Mouse (Mus musculus): Measurements from ENCODE around the gene Adh5. TPM values are rescaled to one million over a fixed set of nuclear protein-coding genes. Genes with fewer than 3 reads are reported as not detected.

Gene Adh5
- total and polyA plus RNA-seq, 2 experiments from 2014 or later: 150 to 230 TPM

DNA sequence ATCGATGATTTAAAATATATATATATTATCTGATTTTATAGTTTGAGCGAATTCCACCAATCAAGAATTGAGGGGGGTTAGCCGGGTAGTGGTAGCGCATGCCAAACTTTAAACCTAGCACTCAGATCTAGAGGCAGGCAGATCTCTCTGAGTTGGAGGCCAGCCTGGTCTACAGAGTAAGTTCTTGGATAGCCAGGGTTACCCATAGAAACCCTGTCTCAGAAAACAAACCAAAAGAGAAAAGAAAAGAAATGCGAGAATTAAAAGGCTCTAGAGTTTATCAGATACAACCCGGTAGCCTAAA lies 47.1 kb downstream of the Adh5 start:
- H3K4me3 ChIP-seq (ENCODE audit: low read depth, low read length): peak overlapping the region; percentile 83
- no peak for TF ChIP-seq CTCF (IDR thresholded peaks at IDR 0.05; ENCODE audit: low read depth)
- H3K4me2 ChIP-seq (ENCODE audit: low read depth): peak overlapping the region; percentile 72
- DNase-seq: no peak
- WGBS: 19% methylated on average over 6 of the region's 6 CpGs
- 0 out of 2 replicates have a peak, but pooled peaks cover 2% of the 10 kb centered on the region for H3K4me1 ChIP-seq (ENCODE audit: insufficient read depth)
- H3K9me3 ChIP-seq (ENCODE audit: low read length): no peaks in the 10 kb centered on the region
- no peak for ATAC-seq
- no peaks in the 10 kb centered on the region for H3K27me3 ChIP-seq (ENCODE audit: insufficient read depth, low read length)
- H3K27ac ChIP-seq (ENCODE audit: low read depth, low read length): 0 out of 2 replicates have a peak overlapping the region, but pooled peaks have one; percentile 80
- no peaks in the 10 kb centered on the region for H3K36me3 ChIP-seq (ENCODE audit: insufficient read depth)
- H3K9ac ChIP-seq: peak overlapping the region; percentile 72

DNA sequence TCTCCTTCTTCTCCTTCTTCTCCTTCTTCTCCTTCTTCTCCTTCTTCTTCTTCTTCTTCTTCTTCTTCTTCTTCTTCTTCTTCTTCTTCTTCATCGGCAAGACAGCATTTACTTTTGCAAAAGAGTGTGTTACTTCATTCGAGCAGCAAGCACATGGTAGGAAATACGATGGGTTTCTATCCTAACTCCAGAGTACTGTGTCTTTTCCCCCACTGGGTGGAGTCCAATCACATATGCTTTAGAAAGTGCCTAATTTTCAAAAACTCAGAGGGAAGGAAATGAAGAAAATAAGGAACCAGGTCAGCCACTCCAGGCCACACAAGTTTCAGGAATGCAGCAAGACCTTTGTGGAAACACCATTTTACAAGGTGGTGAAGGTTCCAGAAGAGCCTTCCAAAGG lies 50.8 kb downstream of the Adh5 start:
- TF ChIP-seq CTCF (IDR thresholded peaks at IDR 0.05; ENCODE audit: low read depth): no peak
- WGBS: 77% methylated on average over 3 of the region's 3 CpGs
- no peak overlapping the region for H3K4me2 ChIP-seq (ENCODE audit: low read depth)

DNA sequence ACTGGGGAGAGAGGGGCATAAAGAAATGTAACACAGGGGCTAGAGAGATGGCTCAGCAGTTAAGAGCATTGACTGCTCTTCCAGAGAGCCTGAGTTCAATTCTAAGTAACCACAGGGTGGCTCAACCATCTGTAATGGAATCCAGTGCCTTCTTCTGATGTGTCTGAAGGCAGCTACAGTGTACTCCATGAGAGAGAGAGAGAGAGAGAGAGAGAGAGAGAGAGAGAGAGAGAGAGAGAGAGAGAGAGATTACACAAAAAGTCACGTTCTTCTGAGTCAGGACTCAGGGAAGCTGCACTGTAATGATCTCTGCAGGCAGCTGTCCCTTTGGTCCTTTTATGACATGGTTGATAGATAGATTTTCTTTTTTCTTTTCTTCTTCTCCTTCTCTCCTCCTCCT lies 51.7 kb downstream of the Adh5 start:
- Histone ChIP-seq H3K36me3 (ENCODE audit: insufficient read depth) (no peaks in the 10 kb centered on the region), H3K4me2 (ENCODE audit: low read depth) (no peak overlapping the region), H3K9ac (no peak overlapping the region), H3K4me3 (ENCODE audit: low read depth, low read length) (no peak overlapping the region), H3K9me3 (ENCODE audit: low read length) (no peaks in the 10 kb centered on the region), H3K27me3 (ENCODE audit: insufficient read depth, low read length) (no peaks in the 10 kb centered on the region), H3K27ac (ENCODE audit: low read depth, low read length) (no peak overlapping the region), H3K4me1 (ENCODE audit: insufficient read depth) (0 out of 2 replicates have a peak, but pooled peaks cover 2% of the 10 kb centered on the region)
- no peak for DNase-seq
- 56% methylated on average over 1 of the region's 1 CpGs for WGBS
- no peak for ATAC-seq
- TF ChIP-seq CTCF (IDR thresholded peaks at IDR 0.05; ENCODE audit: low read depth): no peak

More for the DNA sequence above, 50.8 kb downstream of the Adh5 start:
- H3K4me3 ChIP-seq (ENCODE audit: low read depth, low read length): no peak overlapping the region
- no peak overlapping the region for H3K9ac ChIP-seq
- ATAC-seq: no peak
- no peaks in the 10 kb centered on the region for H3K36me3 ChIP-seq (ENCODE audit: insufficient read depth)
- 0 out of 2 replicates have a peak, but pooled peaks cover 2% of the 10 kb centered on the region for H3K4me1 ChIP-seq (ENCODE audit: insufficient read depth)
- H3K27me3 ChIP-seq (ENCODE audit: insufficient read depth, low read length): no peaks in the 10 kb centered on the region
- DNase-seq: no peak
- H3K27ac ChIP-seq (ENCODE audit: low read depth, low read length): no peak overlapping the region
- H3K9me3 ChIP-seq (ENCODE audit: low read length): no peaks in the 10 kb centered on the region

DNA sequence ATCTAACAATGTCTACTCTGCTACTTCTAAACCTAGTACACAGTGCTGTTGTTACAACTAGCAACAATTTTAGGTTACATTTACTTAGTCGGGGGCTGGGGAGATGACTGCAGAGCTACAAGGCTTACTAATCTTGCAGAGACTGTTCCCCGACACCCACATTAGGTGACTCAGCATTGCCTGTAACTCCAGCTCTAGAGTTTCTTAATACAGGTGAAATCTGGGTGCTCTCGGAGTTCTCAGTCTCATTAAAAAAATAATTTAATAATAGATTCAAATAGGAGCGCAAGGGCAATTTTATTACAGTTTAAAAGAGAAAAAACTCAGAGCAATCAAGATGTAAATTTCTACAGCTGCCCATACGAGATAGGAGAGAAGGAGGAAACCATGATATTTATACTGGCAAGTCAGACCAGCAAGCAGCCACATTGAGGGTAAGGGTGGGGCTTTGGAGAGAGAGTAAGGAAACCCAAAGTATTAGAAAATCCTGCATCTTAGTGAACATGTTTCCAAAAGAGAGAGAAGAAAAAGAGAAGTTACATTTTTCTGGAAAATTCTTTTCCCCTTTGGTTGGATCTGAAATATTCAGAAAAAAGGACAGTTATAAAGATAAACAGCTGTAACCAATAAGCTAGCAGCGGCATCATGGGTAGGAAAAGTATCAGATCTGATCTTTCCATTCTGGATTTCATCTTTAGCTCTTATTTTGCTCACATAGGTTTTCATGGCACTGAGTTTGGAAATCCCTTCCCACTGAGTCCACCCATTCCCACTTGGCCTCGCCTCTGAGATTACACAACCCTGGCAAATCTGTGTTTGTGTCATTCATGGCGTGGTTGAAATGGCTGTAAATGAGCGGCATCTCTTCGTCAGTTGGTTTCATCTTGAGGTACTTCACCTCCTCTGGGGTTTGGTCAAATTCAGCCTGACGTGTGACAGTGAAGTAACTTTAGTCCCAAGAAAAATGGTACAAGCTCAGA lies 52.6 kb downstream of the Adh5 start:
- H3K9me3 ChIP-seq (ENCODE audit: low read length): no peaks in the 10 kb centered on the region
- no peak overlapping the region for H3K9ac ChIP-seq
- H3K4me1 ChIP-seq (ENCODE audit: insufficient read depth): no peaks in the 10 kb centered on the region
- no peaks in the 10 kb centered on the region for H3K27me3 ChIP-seq (ENCODE audit: insufficient read depth, low read length)
- H3K27ac ChIP-seq (ENCODE audit: low read depth, low read length): no peak overlapping the region
- WGBS: 84% methylated on average over 11 of the region's 11 CpGs
- DNase-seq (no peak), ATAC-seq (no peak)
- no peaks in the 10 kb centered on the region for H3K36me3 ChIP-seq (ENCODE audit: insufficient read depth)
- no peak for TF ChIP-seq CTCF (IDR thresholded peaks at IDR 0.05; ENCODE audit: low read depth)
- H3K4me3 ChIP-seq (ENCODE audit: low read depth, low read length): no peak overlapping the region
- H3K4me2 ChIP-seq (ENCODE audit: low read depth): no peak overlapping the region

- ATAC-seq (no peak), DNase-seq (no peak)
- H3K27me3 ChIP-seq (ENCODE audit: insufficient read depth, low read length): no peaks in the 10 kb centered on the region
- no peaks in the 10 kb centered on the region for H3K9me3 ChIP-seq (ENCODE audit: low read length)
- no peak for TF ChIP-seq CTCF (IDR thresholded peaks at IDR 0.05; ENCODE audit: low read depth)
- 79% methylated on average over 4 of the region's 4 CpGs for WGBS
- no peak overlapping the region for H3K9ac ChIP-seq
- no peak overlapping the region for H3K27ac ChIP-seq (ENCODE audit: low read depth, low read length)
- H3K4me2 ChIP-seq (ENCODE audit: low read depth): no peak overlapping the region
- H3K4me1 ChIP-seq (ENCODE audit: insufficient read depth): no peaks in the 10 kb centered on the region
- no peaks in the 10 kb centered on the region for H3K36me3 ChIP-seq (ENCODE audit: insufficient read depth)
- H3K4me3 ChIP-seq (ENCODE audit: low read depth, low read length): no peak overlapping the region
Observed at GRCm38 (mm10) chr3:138498731-138499130, 55.8 kb downstream of the Adh5 start.

- Histone ChIP-seq H3K4me3 (ENCODE audit: low read depth, low read length) (no peak overlapping the region), H3K4me1 (ENCODE audit: insufficient read depth) (no peaks in the 10 kb centered on the region), H3K36me3 (ENCODE audit: insufficient read depth) (no peaks in the 10 kb centered on the region), H3K4me2 (ENCODE audit: low read depth) (no peak overlapping the region), H3K9ac (no peak overlapping the region), H3K27ac (ENCODE audit: low read depth, low read length) (no peak overlapping the region), H3K27me3 (ENCODE audit: insufficient read depth, low read length) (no peaks in the 10 kb centered on the region), H3K9me3 (ENCODE audit: low read length) (no peaks in the 10 kb centered on the region)
- ATAC-seq (no peak), DNase-seq (no peak)
- TF ChIP-seq CTCF (IDR thresholded peaks at IDR 0.05; ENCODE audit: low read depth): no peak
- 48% methylated on average over 15 of the region's 15 CpGs for WGBS
Observed at GRCm38 (mm10) chr3:138499854-138500740, 57.2 kb downstream of the Adh5 start.
